Mouse (Mus musculus) gastrocnemius, adult 2 months (tissue): ENCODE results near the gene Mab21l1. TPM values are rescaled to one million over a fixed set of nuclear protein-coding genes. Genes with fewer than 3 reads are reported as not detected.

ENCODE experiments used
- DNase-seq: peaks from one replicate; pipeline ENCODE4 v3.0.0; 2022
- H3K27ac ChIP-seq: fragments of 200-600 bp; 2 replicates; pipeline ENCODE4 v1.8.1; 2022; ENCODE audit warnings: mild to moderate bottlenecking
- H3K4me3 ChIP-seq: fragments of 200-600 bp; 2 replicates; pipeline ENCODE4 v1.8.1; 2022; ENCODE audit warnings: mild to moderate bottlenecking, moderate library complexity
- CTCF ChIP-seq: fragments of 200-600 bp; IDR thresholded peaks from 2 replicates; pipeline ENCODE4 v1.8.1; 2022; ENCODE audit warnings: antibody characterized with exemption, mild to moderate bottlenecking, moderate library complexity
- intact Hi-C: fragments of 180-260 bp; cut with DNase I; formaldehyde crosslinking; loops from one replicate; pipeline ENCODE4 v1.15.1; 2025
- total RNA-seq, 2 experiments: library from RNA; stranded (reverse); gene quantifications; 2 replicates each; pipeline ENCODE4 v1.2.3; 2021

The Mab21l1 gene
- total RNA-seq, 2 experiments from 2014 or later: 0.86 to 3.7 TPM

DNA sequence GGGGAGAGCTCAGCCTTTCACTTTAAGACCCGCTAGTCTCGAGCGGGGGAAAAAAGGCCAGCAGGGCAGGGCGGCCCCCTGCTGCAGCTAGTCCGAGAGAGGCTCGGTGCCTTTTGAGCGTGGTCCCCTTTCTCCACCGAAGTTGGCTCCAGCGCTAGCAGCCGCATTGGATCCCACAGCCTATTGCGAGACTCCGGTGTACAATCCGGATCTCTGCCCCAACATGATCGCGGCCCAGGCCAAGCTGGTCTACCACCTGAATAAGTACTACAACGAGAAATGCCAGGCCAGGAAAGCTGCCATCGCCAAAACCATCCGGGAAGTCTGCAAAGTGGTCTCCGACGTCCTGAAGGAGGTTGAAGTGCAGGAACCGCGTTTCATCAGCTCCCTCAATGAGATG lies 461 bp downstream of the Mab21l1 start:
- intact Hi-C loops: no loop called here
- Histone ChIP-seq H3K27ac (peak overlapping the region; percentile 87), H3K4me3 (peak overlapping the region; percentile 87)
- DNase-seq: peak; percentile 63
- TF ChIP-seq CTCF: no peak

DNA sequence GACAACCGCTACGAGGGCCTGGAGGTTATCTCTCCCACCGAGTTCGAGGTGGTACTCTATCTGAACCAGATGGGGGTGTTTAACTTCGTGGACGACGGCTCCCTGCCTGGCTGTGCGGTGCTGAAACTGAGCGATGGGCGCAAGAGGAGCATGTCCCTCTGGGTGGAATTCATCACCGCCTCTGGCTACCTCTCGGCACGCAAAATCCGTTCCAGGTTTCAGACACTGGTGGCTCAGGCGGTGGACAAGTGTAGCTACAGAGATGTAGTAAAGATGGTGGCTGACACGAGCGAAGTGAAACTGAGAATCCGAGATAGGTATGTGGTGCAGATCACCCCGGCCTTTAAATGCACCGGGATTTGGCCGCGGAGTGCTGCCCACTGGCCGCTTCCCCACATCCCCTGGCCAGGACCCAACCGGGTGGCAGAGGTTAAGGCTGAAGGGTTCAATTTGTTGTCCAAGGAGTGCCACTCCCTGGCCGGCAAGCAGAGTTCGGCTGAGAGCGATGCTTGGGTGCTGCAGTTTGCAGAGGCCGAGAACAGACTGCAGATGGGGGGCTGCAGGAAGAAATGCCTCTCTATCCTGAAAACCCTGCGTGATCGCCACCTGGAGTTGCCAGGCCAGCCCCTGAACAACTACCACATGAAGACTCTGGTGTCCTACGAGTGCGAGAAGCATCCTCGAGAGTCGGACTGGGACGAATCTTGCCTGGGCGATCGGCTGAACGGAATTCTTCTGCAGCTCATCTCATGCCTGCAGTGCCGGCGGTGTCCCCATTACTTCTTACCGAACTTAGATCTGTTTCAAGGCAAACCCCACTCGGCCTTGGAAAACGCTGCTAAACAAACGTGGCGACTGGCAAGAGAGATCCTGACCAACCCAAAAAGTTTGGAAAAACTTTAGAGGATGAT lies 1.1 kb downstream of the Mab21l1 start:
- Histone ChIP-seq H3K4me3 (peak overlapping the region; percentile 87), H3K27ac (peak overlapping the region; percentile 87)
- TF ChIP-seq CTCF: no peak
- intact Hi-C loops: loop anchor here (2.0 kb wide), 1 partner anchor 263 kb away; no protein-coding TSS in a partner anchor
- peak; percentile 85 for DNase-seq

- DNase-seq: peak; percentile 34
- Histone ChIP-seq H3K27ac (peak overlapping the region; percentile 87), H3K4me3 (peak overlapping the region; percentile 87)
- TF ChIP-seq CTCF: no peak
- intact Hi-C loops: loop anchor here (2.0 kb wide), 1 partner anchor 263 kb away; no protein-coding TSS in a partner anchor
These were observed 1.8 kb downstream of the Mab21l1 start for GRCm38 (mm10) chr3:55784101-55784500.

DNA sequence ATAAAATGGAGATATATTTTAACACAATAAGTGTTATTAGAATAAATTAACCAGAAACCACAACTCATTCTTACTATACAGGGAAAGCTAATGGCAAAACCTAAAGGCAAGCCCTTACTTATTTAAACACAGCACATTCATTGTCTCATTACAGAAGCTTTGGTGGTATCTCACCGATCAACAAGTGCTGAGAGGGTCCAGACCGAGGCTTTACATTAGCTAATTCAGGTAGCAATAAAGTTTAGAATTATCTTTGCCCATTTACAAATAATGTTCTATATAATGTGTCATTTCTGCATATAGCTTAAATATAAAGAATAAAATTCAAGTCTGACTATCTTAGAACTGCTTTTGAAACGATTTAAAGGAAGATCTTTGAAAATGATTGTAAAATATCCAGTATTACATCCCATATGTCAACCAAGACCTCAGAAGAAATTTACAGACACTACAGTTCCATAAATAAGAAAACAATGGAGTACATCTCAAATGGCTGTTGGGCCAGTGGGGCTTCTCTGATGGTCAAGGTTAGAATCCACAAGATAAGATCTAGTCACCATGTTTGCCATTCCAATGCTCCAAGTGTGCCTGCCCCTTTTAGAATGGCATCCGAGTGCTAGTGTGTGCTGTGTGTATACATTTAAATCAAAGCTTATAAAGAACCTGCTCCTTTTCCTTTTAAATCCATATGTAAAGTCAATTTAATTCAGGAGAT lies 3.1 kb downstream of the Mab21l1 start:
- DNase-seq: no peak
- peak overlapping the region; percentile 87 for H3K27ac ChIP-seq
- peak overlapping the region; percentile 87 for H3K4me3 ChIP-seq
- no peak for TF ChIP-seq CTCF
- intact Hi-C loops: loop anchor here (2.0 kb wide), 1 partner anchor 265 kb away; no protein-coding TSS in a partner anchor

- DNase-seq: no peak
- Histone ChIP-seq H3K4me3 (peak overlapping the region; percentile 87), H3K27ac (peak overlapping the region; percentile 87)
- TF ChIP-seq CTCF: no peak
- intact Hi-C loops: loop anchor here (2.0 kb wide), 1 partner anchor 265 kb away; no protein-coding TSS in a partner anchor
These were observed 3.8 kb downstream of the Mab21l1 start for GRCm38 (mm10) chr3:55785981-55786725.

GRCm38 (mm10) chr3:55786835-55787486 lies 4.7 kb downstream of the Mab21l1 start:
- Histone ChIP-seq H3K27ac (peak overlapping the region; percentile 87), H3K4me3 (peak overlapping the region; percentile 87)
- no peak for TF ChIP-seq CTCF
- intact Hi-C loops: no loop called here
- no peak for DNase-seq

DNA sequence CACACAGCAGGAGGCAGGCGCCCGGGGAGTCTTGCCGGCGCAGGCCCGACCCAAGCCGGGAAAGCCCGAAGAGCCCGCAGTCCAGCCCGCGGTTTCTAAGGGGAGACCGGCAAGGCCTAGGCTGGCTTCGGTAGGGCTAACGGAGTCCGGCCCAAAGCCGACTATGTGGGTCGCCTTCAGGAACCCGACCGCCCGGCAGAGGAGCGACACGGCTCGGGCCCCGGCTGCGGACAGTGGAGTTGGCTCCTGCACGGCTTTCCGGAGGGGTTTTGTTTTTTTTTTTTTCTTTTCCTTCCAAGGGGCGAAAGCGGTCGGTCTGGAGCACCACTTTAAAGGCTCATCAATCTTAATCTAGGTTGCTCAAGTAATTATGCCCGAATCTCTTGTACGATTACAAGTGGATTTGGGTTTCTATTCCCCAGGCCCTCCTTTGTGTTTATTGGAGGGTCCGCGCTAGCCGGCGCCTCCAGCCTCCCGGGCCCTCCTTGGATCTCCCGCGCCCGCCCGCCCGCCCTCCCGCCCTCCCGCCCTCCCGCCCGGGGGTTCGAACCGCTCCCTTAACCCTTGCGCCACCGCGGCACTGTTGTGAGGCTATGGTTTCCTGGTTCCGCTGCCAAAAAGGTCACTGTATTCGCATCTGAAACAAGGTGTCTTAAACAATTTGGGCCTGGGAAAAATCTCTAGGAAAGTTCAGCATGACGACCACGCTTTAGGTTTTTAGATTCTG lies 5.3 kb downstream of the Mab21l1 start:
- peak overlapping the region; percentile 87 for H3K4me3 ChIP-seq
- intact Hi-C loops: no loop called here
- peak; percentile 75 for DNase-seq
- peak overlapping the region; percentile 87 for H3K27ac ChIP-seq
- no peak for TF ChIP-seq CTCF

DNA sequence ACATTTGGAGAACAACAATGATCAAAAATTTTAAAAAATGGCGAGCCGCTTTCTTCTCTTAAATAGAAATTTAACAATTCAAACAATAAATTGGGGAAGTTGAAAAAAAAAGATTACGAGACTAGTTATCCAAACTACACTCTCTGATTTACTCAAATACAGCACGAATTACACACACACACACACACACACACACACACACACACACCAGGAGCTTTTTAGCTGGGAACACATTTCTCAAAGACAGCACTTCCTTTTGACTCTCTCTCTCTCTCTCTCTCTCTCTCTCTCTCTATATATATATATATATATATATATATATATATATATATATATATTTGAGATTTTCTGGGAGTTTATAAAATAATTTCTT lies 5.9 kb downstream of the Mab21l1 start:
- no peak for DNase-seq
- no peak for TF ChIP-seq CTCF
- Histone ChIP-seq H3K27ac (peak overlapping the region; percentile 87), H3K4me3 (peak overlapping the region; percentile 87)
- intact Hi-C loops: no loop called here

- TF ChIP-seq CTCF: no peak
- no peak overlapping the region for H3K4me3 ChIP-seq
- intact Hi-C loops: no loop called here
- no peak for DNase-seq
- H3K27ac ChIP-seq: 0 out of 2 replicates have a peak overlapping the region, but pooled peaks have one; percentile 10
These were observed 6.4 kb downstream of the Mab21l1 start for GRCm38 (mm10) chr3:55788621-55789201.

GRCm38 (mm10) chr3:55789856-55790255 lies 7.5 kb downstream of the Mab21l1 start:
- DNase-seq: no peak
- no peak overlapping the region for H3K4me3 ChIP-seq
- intact Hi-C loops: no loop called here
- TF ChIP-seq CTCF: no peak
- H3K27ac ChIP-seq: no peak overlapping the region

DNA sequence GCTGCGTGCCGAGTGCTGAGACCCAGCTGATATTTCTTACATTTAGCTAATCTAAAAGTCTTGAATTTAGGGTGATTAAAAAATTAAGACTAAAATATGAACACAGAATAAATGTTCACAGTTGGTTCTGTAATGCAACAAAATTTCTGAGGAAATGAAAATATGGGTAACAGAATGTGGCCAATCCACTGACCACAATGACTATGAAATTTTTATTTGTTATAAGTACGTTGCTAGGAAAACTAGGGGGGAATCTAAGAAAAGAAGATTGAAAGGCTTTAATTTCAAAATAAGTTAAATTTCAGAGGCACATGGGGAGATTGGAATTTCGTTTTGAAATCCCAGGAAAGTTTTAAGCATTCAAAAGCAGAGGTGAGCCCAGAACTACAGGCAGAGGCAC lies 8.3 kb downstream of the Mab21l1 start:
- TF ChIP-seq CTCF: no peak
- no peak for DNase-seq
- intact Hi-C loops: no loop called here
- no peak overlapping the region for H3K4me3 ChIP-seq
- H3K27ac ChIP-seq: no peak overlapping the region
